Mouse (Mus musculus): ENCODE measurements around the gene Flii.

DNA sequence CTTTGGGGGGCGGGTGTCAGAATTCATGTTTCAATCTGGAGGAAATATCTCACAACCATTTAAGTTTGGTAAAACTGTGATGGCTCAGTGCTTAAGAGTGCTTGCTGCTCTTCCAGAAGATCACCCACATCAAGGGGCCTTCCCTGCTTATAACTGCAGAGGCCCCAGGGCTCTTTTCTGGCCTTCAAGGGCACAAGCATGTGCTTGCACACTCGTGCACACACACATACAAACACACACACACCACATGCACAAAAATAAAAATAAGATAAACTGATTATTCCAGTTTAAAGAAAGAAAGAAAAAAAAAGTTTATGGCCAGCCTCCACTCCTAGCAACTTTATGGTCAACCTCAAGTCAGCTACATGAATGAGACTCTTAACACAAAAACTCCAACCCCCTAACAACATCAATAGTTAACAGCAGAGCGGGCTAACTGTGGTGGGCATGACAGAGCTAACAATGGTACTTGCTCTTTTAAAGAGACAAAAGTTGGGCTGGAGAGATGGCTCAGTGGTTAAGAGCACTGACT lies 47.2 kb upstream of the Flii start:
- TF ChIP-seq GATA1 (IDR thresholded peaks at IDR 0.05; ENCODE audit: borderline replicate concordance, low read length), result no peak
- TF ChIP-seq FLI1 (IDR thresholded peaks at IDR 0.05; ENCODE audit: low read length), result no peak

Data from megakaryocyte, embryonic 14.5 days (primary cell).